Mouse (Mus musculus) spleen, adult 2 months (tissue): ENCODE measurements at regions not wholly inside any gene's neighbourhood (a gene's known extent, or its start where the extent isn't known, plus 50 kb on each side); places are given as distances from the start of the nearest gene placed in this dataset.

Experiments used
- DNase-seq, 2 experiments: peaks; one replicate each; pipeline versions ENCODE4 v3.0.0 to v3.0.0-alpha.2; 2012 to 2021; ENCODE audit warnings: low spot score in 2 of 2, low read depth in 1 of 2
- H3K27ac ChIP-seq: fragments of 200-500 bp; 2 replicates; pipeline ENCODE4 v1.5.1; 2012; ENCODE audit warnings: low read length, inconsistent platforms; ENCODE audit not compliant: insufficient read depth
- H3K27me3 ChIP-seq: fragments of 200-500 bp; 2 replicates; pipeline ENCODE4 v1.6.1; 2012; ENCODE audit warnings: mild to moderate bottlenecking, moderate library complexity, low read length, inconsistent platforms; ENCODE audit not compliant: control insufficient read depth, insufficient read depth
- H3K36me3 ChIP-seq: fragments of 200-500 bp; 2 replicates; pipeline ENCODE4 v1.6.1; 2012; ENCODE audit warnings: mild to moderate bottlenecking, low read length, inconsistent platforms; ENCODE audit not compliant: control insufficient read depth, insufficient read depth
- H3K4me1 ChIP-seq: fragments of 200-500 bp; 2 replicates; pipeline ENCODE4 v1.6.1; 2011; ENCODE audit warnings: inconsistent platforms; ENCODE audit not compliant: control insufficient read depth, insufficient read depth, insufficient read length
- H3K4me3 ChIP-seq: fragments of 200-500 bp; 2 replicates; pipeline ENCODE4 v1.5.1; 2011; ENCODE audit warnings: mild to moderate bottlenecking, inconsistent platforms; ENCODE audit not compliant: insufficient read depth, insufficient read length; ENCODE audit errors: extremely low read depth
- CTCF ChIP-seq: fragments of 200-500 bp; IDR thresholded peaks from 2 replicates; pipeline ENCODE4 v1.5.1; 2011; ENCODE audit warnings: mild to moderate bottlenecking, inconsistent platforms; ENCODE audit not compliant: insufficient read depth, insufficient read length, insufficient replicate concordance; ENCODE audit errors: extremely low read depth
- POLR2A ChIP-seq: fragments of 200-500 bp; IDR thresholded peaks from 2 replicates; pipeline ENCODE4 v1.6.1; 2011; ENCODE audit warnings: low read depth, low read length, inconsistent platforms
- WGBS: fragments of 180-500 bp; shearing (Covaris S2); methylation state at CpG from one replicate; pipeline ENCODE4 v1.1.7; 2018; 5-methylcytosine and 5-hydroxymethylcytosine counted together

- no peak for DNase-seq
- Histone ChIP-seq H3K36me3 (no peaks in the 10 kb centered on the region), H3K27me3 (no peaks in the 10 kb centered on the region), H3K4me1 (no peaks in the 10 kb centered on the region), H3K27ac (no peak overlapping the region), H3K4me3 (no peak overlapping the region)
- TF ChIP-seq POLR2A (no peak), CTCF (no peak)
- 47% methylated on average over 1 of the region's 1 CpGs for WGBS
Observed at GRCm38 (mm10) chr15:56197425-56198201, 1279.8 kb downstream of the Slc22a22 start.

GRCm38 (mm10) chr15:56166236-56166635 is 1311.2 kb downstream of the Slc22a22 start:
- no peak for TF ChIP-seq POLR2A
- TF ChIP-seq CTCF = no peak
- no peaks in the 10 kb centered on the region for H3K36me3 ChIP-seq
- H3K4me1 ChIP-seq = no peaks in the 10 kb centered on the region
- H3K4me3 ChIP-seq = no peak overlapping the region
- no peak for DNase-seq
- WGBS = 48% methylated on average over 6 of the region's 6 CpGs
- H3K27ac ChIP-seq = no peak overlapping the region
- H3K27me3 ChIP-seq = no peaks in the 10 kb centered on the region

- no peaks in the 10 kb centered on the region for H3K36me3 ChIP-seq
- no peaks in the 10 kb centered on the region for H3K27me3 ChIP-seq
- H3K4me3 ChIP-seq = no peak overlapping the region
- WGBS = 33% methylated on average over 2 of the region's 2 CpGs
- H3K4me1 ChIP-seq = no peaks in the 10 kb centered on the region
- H3K27ac ChIP-seq = no peak overlapping the region
- DNase-seq = no peak
- no peak for TF ChIP-seq CTCF
Observed at GRCm38 (mm10) chr15:56158726-56159125, 1318.7 kb downstream of the Slc22a22 start.

- Histone ChIP-seq H3K36me3 (no peaks in the 10 kb centered on the region), H3K27ac (no peak overlapping the region), H3K27me3 (no peaks in the 10 kb centered on the region), H3K4me3 (no peak overlapping the region), H3K4me1 (no peaks in the 10 kb centered on the region)
- DNase-seq = no peak
- no peak for TF ChIP-seq POLR2A
- TF ChIP-seq CTCF = no peak
- WGBS = 77% methylated on average over 3 of the region's 3 CpGs
Observed at GRCm38 (mm10) chr15:56139451-56139850, 1338.0 kb downstream of the Slc22a22 start.

- H3K27me3 ChIP-seq = no peaks in the 10 kb centered on the region
- 80% methylated on average over 7 of the region's 7 CpGs for WGBS
- no peak overlapping the region for H3K27ac ChIP-seq
- H3K36me3 ChIP-seq = no peaks in the 10 kb centered on the region
- H3K4me3 ChIP-seq = no peak overlapping the region
- no peaks in the 10 kb centered on the region for H3K4me1 ChIP-seq
- no peak for TF ChIP-seq CTCF
- no peak for DNase-seq
Observed at GRCm38 (mm10) chr15:56136420-56136970, 1340.9 kb downstream of the Slc22a22 start.

- Histone ChIP-seq H3K27ac (no peak overlapping the region), H3K4me1 (no peaks in the 10 kb centered on the region), H3K36me3 (no peaks in the 10 kb centered on the region), H3K4me3 (no peak overlapping the region), H3K27me3 (no peaks in the 10 kb centered on the region)
- TF ChIP-seq POLR2A (no peak), CTCF (no peak)
- WGBS = 88% methylated on average over 1 of the region's 1 CpGs
- no peak for DNase-seq
Observed at GRCm38 (mm10) chr15:56128029-56128428, 1349.4 kb downstream of the Slc22a22 start.
